Mouse (Mus musculus): ENCODE data around the gene Pnpla2. TPM values are rescaled to one million over a fixed set of nuclear protein-coding genes. Genes with fewer than 3 reads are reported as not detected.

Gene Pnpla2
- polyA plus RNA-seq, 1 experiment from 2014 or later: 45.7 TPM

DNA sequence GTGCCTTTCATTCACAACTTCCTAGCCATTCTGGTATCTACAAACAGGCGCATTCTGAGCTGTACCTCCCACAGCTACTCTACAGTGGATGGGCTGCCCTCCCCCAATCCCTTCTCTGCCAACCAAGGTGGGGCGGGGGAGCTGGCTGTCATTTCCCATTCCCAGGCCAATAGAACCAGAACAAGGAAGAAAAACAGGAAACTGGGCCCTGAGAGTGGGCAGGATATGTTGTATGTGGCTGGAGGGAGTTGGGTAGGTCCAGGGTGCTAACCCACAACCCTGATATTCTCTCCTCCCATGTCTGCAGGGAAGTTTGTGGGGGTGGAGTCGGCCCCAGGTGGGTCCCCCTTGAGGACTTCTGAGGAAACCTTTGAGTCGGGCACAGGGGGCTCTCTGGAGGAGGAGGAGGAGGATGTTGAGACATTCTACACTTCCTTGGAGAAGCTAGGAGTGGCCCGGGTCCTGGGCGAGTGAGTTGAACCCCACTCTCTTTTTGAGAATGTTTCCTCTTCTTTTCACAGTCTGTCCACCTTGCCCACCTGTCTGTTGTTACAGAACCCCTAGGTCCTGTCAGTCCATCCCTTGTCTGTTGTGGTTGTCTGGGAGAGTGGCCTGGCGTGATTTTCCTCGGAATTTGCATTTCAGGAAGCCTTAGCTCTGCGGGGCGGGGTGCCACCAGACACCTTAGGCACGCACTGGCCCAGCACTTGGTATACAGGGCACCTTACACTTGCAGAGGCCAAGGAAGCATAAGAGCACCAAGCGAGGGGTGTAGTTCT is 9.0 kb downstream of the Pnpla2 start:
- Histone ChIP-seq H3K4me2 (ENCODE audit: low read depth, low read length) (peak overlapping the region; percentile 26; the same call in 1 of the 2 replicates), H3K9ac (ENCODE audit: low read depth, low read length) (0 out of 2 replicates have a peak overlapping the region, but pooled peaks have one; percentile 15), H3K4me1 (ENCODE audit: control insufficient read depth, insufficient read depth, low read length) (peaks cover 36% of the 10 kb centered on the region), H3K9me3 (ENCODE audit: control insufficient read depth, low read length) (no peaks in the 10 kb centered on the region), H3K4me3 (ENCODE audit: low read length) (peak overlapping the region; percentile 11), H3K27ac (ENCODE audit: low read length) (no peak overlapping the region), H3K36me3 (ENCODE audit: control insufficient read depth, insufficient read depth, low read length) (peaks cover 4% of the 10 kb centered on the region; the same call in 1 of the 2 replicates), H3K27me3 (replicated peaks; ENCODE audit: control insufficient read depth, insufficient read depth, low read length) (peaks cover 25% of the 10 kb centered on the region)
- no peak for ATAC-seq
- WGBS: 42% methylated on average over 12 of the region's 12 CpGs

DNA sequence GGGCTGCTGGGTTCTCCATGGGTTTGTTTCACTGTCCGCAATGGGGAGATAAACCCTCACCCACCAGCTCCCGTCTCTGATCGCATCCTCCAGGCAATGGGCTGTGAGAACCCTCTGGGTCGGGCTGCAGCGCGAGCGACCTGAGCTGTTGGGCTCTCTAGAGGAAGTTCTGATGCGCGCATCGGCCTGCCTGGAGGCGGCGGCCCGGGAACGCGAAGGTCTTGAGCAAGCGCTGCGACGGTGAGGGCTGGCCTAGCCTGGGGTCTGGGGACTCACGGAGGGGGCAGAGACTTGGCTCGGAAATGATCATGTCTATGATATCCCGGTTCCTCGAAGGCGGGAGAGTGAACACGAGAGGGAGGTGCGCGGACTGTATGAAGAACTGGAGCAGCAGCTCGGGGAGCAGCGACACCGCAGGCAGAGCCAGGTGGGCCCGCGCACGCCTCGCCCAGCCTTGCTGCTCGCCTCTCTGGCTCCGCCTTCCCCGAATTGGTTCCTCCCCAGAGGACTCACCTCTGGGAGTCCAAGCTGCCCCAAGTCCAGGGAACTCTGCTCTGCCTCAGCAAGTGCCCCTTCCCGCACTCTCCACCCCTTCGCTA is 9.7 kb downstream of the Pnpla2 start:
- ATAC-seq: no peak
- Histone ChIP-seq H3K36me3 (ENCODE audit: control insufficient read depth, insufficient read depth, low read length) (peaks cover 1% of the 10 kb centered on the region; the same call in 1 of the 2 replicates), H3K9me3 (ENCODE audit: control insufficient read depth, low read length) (no peaks in the 10 kb centered on the region), H3K4me3 (ENCODE audit: low read length) (peak overlapping the region; percentile 11; the same call in 1 of the 2 replicates), H3K4me1 (ENCODE audit: control insufficient read depth, insufficient read depth, low read length) (peaks cover 43% of the 10 kb centered on the region), H3K9ac (ENCODE audit: low read depth, low read length) (peak overlapping the region; percentile 15; the same call in 1 of the 2 replicates), H3K4me2 (ENCODE audit: low read depth, low read length) (peak overlapping the region; percentile 26), H3K27ac (ENCODE audit: low read length) (no peak overlapping the region), H3K27me3 (replicated peaks; ENCODE audit: control insufficient read depth, insufficient read depth, low read length) (peaks cover 25% of the 10 kb centered on the region)
- WGBS: 13% methylated on average over 38 of the region's 38 CpGs

DNA sequence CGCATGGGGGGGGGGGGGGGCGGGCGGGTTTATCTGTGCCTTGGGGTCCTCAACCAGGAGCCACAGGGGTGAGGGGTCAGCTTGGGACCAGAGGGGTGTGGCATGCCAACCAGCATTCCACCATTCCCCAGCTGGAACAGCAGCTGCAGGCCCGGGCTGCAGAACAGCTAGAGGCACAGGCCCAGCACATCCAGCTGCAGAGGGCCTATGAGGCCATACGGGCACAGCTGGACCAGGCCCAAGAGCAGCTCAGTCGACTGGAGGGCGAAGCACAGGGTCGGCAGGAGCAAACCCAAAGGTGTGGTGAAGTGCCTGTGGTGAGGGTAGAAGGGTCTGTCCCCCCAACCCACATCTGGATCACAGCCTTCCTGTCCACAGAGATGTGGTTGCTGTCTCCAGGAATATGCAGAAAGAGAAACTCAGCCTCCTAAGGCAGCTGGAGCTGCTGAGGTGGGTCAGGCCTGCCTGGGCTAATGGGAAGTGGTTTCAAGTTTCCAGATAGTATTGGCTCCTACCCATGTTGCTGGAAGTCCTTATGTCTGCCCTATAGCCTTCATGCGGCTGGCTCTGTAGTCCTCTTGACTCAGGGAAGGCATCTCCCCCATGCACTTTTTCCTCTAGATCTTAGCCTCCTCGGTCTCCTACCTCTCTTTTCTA is 10.5 kb downstream of the Pnpla2 start:
- Histone ChIP-seq H3K36me3 (ENCODE audit: control insufficient read depth, insufficient read depth, low read length) (peaks cover 3% of the 10 kb centered on the region; the same call in 1 of the 2 replicates), H3K27ac (ENCODE audit: low read length) (no peak overlapping the region), H3K4me2 (ENCODE audit: low read depth, low read length) (no peak overlapping the region), H3K9me3 (ENCODE audit: control insufficient read depth, low read length) (no peaks in the 10 kb centered on the region), H3K27me3 (replicated peaks; ENCODE audit: control insufficient read depth, insufficient read depth, low read length) (peaks cover 25% of the 10 kb centered on the region), H3K4me3 (ENCODE audit: low read length) (no peak overlapping the region), H3K9ac (ENCODE audit: low read depth, low read length) (peak overlapping the region; percentile 15; the same call in 1 of the 2 replicates), H3K4me1 (ENCODE audit: control insufficient read depth, insufficient read depth, low read length) (peaks cover 40% of the 10 kb centered on the region)
- WGBS: 44% methylated on average over 10 of the region's 10 CpGs
- ATAC-seq: no peak

DNA sequence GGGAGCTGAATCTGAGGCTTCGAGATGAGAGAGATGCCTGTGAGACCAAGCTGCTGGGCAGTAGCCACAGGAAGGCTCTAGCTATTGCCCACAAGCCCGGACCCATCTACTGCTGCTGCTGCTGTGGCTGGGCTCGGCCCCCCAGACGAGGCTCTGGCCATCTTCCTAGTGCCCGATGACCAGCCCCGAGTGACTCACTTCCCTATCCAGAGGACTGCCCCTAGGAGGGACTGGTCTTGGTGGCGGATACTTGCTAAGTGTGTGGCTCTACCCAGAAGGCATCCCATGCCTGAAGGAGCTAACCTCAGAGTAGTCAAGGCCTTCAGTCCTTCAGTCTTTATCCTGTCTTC is 11.0 kb downstream of the Pnpla2 start:
- peaks cover 35% of the 10 kb centered on the region for H3K4me1 ChIP-seq (ENCODE audit: control insufficient read depth, insufficient read depth, low read length)
- no peak overlapping the region for H3K4me3 ChIP-seq (ENCODE audit: low read length)

DNA sequence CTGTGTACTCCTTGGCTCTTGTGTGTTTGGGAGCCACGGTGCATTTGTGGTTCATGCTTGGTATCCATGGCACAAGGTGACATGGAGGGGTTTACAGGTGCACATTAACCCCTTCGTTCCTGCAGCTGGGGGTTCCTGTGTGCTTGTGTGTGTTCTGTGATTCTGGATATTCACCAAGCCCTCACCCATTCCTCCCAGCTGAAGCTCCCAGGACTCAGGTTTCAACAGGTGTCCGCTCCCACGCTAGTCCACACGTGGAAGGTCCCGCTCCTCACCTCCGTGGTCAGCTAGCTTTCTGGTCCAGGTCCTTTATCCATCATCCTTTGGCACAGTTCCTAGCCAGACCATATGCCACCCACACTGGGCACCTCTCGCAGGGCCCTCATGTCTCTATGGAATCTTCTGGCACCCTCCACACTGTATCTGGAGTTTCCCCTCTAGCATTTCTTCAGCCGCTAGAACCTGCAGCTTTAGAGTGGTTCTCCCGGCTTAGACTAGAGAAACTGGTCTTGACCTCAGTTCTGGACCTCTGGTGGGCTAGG is 11.7 kb downstream of the Pnpla2 start:
- peak overlapping the region; percentile 92 for H3K9ac ChIP-seq (ENCODE audit: low read depth, low read length)
- peak overlapping the region; percentile 85 for H3K4me3 ChIP-seq (ENCODE audit: low read length)
- H3K36me3 ChIP-seq (ENCODE audit: control insufficient read depth, insufficient read depth, low read length): peaks cover 7% of the 10 kb centered on the region; the same call in 1 of the 2 replicates
- peaks cover 20% of the 10 kb centered on the region for H3K27me3 ChIP-seq (replicated peaks; ENCODE audit: control insufficient read depth, insufficient read depth, low read length)
- ATAC-seq: no peak
- 59% methylated on average over 10 of the region's 10 CpGs for WGBS
- H3K4me1 ChIP-seq (ENCODE audit: control insufficient read depth, insufficient read depth, low read length): peaks cover 29% of the 10 kb centered on the region
- no peaks in the 10 kb centered on the region for H3K9me3 ChIP-seq (ENCODE audit: control insufficient read depth, low read length)
- H3K4me2 ChIP-seq (ENCODE audit: low read depth, low read length): peak overlapping the region; percentile 82
- H3K27ac ChIP-seq (ENCODE audit: low read length): peak overlapping the region; percentile 78; the same call in 1 of the 2 replicates

More for the DNA sequence above, 11.0 kb downstream of the Pnpla2 start:
- Histone ChIP-seq H3K36me3 (ENCODE audit: control insufficient read depth, insufficient read depth, low read length) (peaks cover 5% of the 10 kb centered on the region; the same call in 1 of the 2 replicates), H3K4me2 (ENCODE audit: low read depth, low read length) (no peak overlapping the region), H3K9ac (ENCODE audit: low read depth, low read length) (no peak overlapping the region), H3K27me3 (replicated peaks; ENCODE audit: control insufficient read depth, insufficient read depth, low read length) (peaks cover 21% of the 10 kb centered on the region), H3K27ac (ENCODE audit: low read length) (no peak overlapping the region), H3K9me3 (ENCODE audit: control insufficient read depth, low read length) (no peaks in the 10 kb centered on the region)
- WGBS: 85% methylated on average over 7 of the region's 7 CpGs
- no peak for ATAC-seq

DNA sequence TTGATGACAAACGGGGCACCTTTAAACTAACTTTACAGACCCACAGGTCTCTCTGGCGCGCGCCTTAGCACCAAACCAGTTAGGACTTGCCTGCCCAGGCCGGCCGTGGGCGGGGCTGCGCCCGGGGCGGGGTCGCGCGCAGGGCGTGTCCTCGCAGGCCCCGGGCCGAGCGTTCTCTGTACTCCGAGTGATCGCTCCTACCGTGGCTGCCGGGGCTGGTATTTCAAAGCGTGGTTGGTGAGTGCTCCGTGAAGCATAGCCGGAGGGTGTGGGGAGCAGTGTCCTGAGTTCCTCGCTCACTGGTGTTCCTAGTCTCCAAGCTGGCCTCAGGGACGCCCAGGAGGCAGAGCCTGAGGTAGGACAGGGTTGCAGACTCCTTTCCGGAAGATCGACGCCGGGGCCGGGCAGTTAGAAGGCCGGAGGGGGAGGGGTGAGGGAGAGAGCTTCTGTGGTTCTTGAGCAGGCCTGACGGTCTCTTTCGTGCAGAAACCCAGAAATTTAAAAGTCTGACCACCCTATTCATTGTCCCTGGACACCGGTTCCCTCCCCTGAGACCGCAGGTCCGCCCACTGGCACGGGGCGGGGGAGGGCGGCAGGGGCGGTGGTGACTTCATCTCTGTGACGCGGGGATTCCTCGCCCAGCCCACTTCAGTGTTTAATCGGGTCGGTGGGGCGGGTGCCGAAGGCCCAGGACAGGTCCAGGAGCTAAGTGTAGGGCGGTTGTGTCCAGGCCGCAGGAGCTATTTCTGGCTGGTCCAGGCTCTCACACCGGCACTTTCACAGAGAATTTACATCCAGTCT is 12.4 kb downstream of the Pnpla2 start, which contains the start of gene Cd151:
Cd151 (plus strand) TSS at position 163 of the 801 bp plus-strand sequence.
- Histone ChIP-seq H3K9ac (ENCODE audit: low read depth, low read length) (peak within 1 kb of the TSS; percentile 92), H3K27me3 (replicated peaks; ENCODE audit: control insufficient read depth, insufficient read depth, low read length) (peaks cover 20% of the 10 kb centered on the region), H3K27ac (ENCODE audit: low read length) (peak within 1 kb of the TSS; percentile 78), H3K4me2 (ENCODE audit: low read depth, low read length) (peak within 1 kb of the TSS; percentile 82), H3K9me3 (ENCODE audit: control insufficient read depth, low read length) (no peaks in the 10 kb centered on the region), H3K4me3 (ENCODE audit: low read length) (peak within 1 kb of the TSS; percentile 85), H3K4me1 (ENCODE audit: control insufficient read depth, insufficient read depth, low read length) (peaks cover 23% of the 10 kb centered on the region), H3K36me3 (ENCODE audit: control insufficient read depth, insufficient read depth, low read length) (peaks cover 7% of the 10 kb centered on the region; the same call in 1 of the 2 replicates)
- WGBS: under 1% methylated on average over 50 of the region's 52 CpGs
- ATAC-seq: peak; percentile 81

DNA sequence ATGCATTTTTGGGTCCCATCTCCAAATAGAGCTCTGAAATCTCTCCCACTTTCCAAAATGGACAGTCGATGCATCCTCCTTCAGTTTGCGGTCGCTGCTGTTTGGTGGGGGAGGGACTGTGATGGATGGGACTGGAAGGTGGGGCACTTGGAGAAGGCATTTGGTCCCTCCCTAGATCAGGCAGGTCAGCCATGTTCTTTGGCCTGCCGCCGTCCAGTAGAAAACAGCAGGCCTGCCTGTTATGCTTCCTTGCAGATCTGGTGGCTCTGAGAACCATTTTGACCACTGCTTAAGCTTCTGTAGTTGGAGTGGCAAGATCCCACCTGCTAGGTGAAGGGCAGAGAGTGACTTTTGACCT is 13.1 kb downstream of the Pnpla2 start:
- H3K27ac ChIP-seq (ENCODE audit: low read length): peak overlapping the region; percentile 78
- peak; percentile 12; the same call in 1 of the 2 replicates for ATAC-seq
- WGBS: 13% methylated on average over 5 of the region's 5 CpGs

DNA sequence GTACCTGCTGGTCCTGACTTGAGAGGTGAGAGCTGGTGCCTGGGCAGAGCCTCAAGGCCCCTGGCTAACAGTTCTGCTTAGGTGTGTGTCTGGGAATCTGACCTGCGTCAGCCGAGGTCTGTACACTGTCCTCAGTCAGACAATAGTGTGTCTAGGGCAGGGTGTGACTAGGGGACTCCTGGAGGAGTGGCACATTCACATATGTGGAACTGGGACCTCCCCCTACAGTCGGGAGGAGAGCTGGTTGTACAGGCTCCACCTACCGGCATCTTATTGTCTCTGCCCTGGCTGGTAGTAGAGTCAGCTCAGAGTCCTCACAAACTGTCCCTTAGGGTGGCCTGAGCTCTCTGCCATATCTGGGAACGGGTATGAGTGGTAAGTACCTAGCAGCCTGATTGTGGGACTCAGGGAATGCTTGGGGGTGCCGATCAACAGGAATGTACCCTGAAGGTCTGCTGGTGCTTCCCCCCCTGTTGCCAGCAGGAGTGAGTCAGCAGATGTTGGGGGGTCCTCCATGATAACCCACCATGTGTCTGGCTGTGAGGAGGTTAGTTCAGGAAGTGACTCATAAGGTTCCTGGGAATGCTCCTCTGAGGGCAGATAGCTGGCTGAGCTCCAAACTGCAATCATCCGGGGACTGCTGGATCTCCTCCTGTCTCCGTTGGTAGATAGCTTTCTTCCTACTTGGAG is 13.7 kb downstream of the Pnpla2 start:
- ATAC-seq: peak; percentile 82
- Histone ChIP-seq H3K9me3 (ENCODE audit: control insufficient read depth, low read length) (no peaks in the 10 kb centered on the region), H3K4me3 (ENCODE audit: low read length) (peak overlapping the region; percentile 85), H3K4me2 (ENCODE audit: low read depth, low read length) (peak overlapping the region; percentile 82), H3K36me3 (ENCODE audit: control insufficient read depth, insufficient read depth, low read length) (peaks cover 7% of the 10 kb centered on the region; the same call in 1 of the 2 replicates), H3K9ac (ENCODE audit: low read depth, low read length) (peak overlapping the region; percentile 92), H3K27ac (ENCODE audit: low read length) (peak overlapping the region; percentile 78), H3K27me3 (replicated peaks; ENCODE audit: control insufficient read depth, insufficient read depth, low read length) (peaks cover 14% of the 10 kb centered on the region), H3K4me1 (ENCODE audit: control insufficient read depth, insufficient read depth, low read length) (peaks cover 26% of the 10 kb centered on the region)
- WGBS: 6% methylated on average over 8 of the region's 8 CpGs

More for the DNA sequence above, 13.1 kb downstream of the Pnpla2 start:
- H3K36me3 ChIP-seq (ENCODE audit: control insufficient read depth, insufficient read depth, low read length): peaks cover 7% of the 10 kb centered on the region; the same call in 1 of the 2 replicates
- H3K9me3 ChIP-seq (ENCODE audit: control insufficient read depth, low read length): no peaks in the 10 kb centered on the region
- peak overlapping the region; percentile 92 for H3K9ac ChIP-seq (ENCODE audit: low read depth, low read length)
- peak overlapping the region; percentile 82 for H3K4me2 ChIP-seq (ENCODE audit: low read depth, low read length)
- peak overlapping the region; percentile 85 for H3K4me3 ChIP-seq (ENCODE audit: low read length)
- peaks cover 17% of the 10 kb centered on the region for H3K27me3 ChIP-seq (replicated peaks; ENCODE audit: control insufficient read depth, insufficient read depth, low read length)
- peaks cover 22% of the 10 kb centered on the region for H3K4me1 ChIP-seq (ENCODE audit: control insufficient read depth, insufficient read depth, low read length)

Measured in intestine, embryonic 16.5 days (tissue).